Mouse (Mus musculus) midbrain, embryonic 13.5 days (tissue): ENCODE measurements around the gene Lgr6. TPM values are rescaled to one million over a fixed set of nuclear protein-coding genes. Genes with fewer than 3 reads are reported as not detected.
A peak's percentile ranks its signal among the peaks of the same experiment; 100 is the strongest.
"Not testable (repeated sequence)": the region's sequence is repeated elsewhere in the genome, so short reads cannot be mapped to it uniquely, and the experiment has no call there.

Source experiments
- ATAC-seq: fragments of 200-750 bp; cut with Nextera tagmentation; 2 replicates; pipeline ENCODE4 v1.8.0; 2017; ENCODE audit warnings: mild to moderate bottlenecking, moderate TSS enrichment, moderate library complexity
- H3K27ac ChIP-seq: fragments of 300-500 bp; sonication (generic); 2 replicates; pipeline ENCODE4 v1.5.1; 2015; ENCODE audit warnings: inconsistent platforms, mild to moderate bottlenecking, moderate library complexity
- H3K27me3 ChIP-seq: fragments of 300-500 bp; sonication (generic); 2 replicates; pipeline ENCODE4 v1.6.1; 2015; ENCODE audit warnings: mild to moderate bottlenecking, inconsistent platforms
- H3K36me3 ChIP-seq: fragments of 300-500 bp; sonication (generic); 2 replicates; pipeline ENCODE4 v1.6.1; 2015; ENCODE audit warnings: mild to moderate bottlenecking, inconsistent platforms
- H3K4me1 ChIP-seq: fragments of 300-500 bp; sonication (generic); replicated peaks from 2 replicates; pipeline ENCODE4 v1.6.1; 2015; ENCODE audit warnings: inconsistent platforms
- H3K4me2 ChIP-seq: fragments of 300-500 bp; sonication (generic); replicated peaks from 2 replicates; pipeline ENCODE4 v1.6.1; 2015; ENCODE audit warnings: moderate library complexity, mild to moderate bottlenecking, inconsistent platforms
- H3K4me3 ChIP-seq: fragments of 300-500 bp; sonication (generic); replicated peaks from 2 replicates; pipeline ENCODE4 v1.5.1; 2015; ENCODE audit warnings: mild to moderate bottlenecking, inconsistent platforms
- H3K9ac ChIP-seq: fragments of 300-500 bp; sonication (generic); replicated peaks from 2 replicates; pipeline ENCODE4 v1.6.1; 2015; ENCODE audit warnings: mild to moderate bottlenecking, inconsistent platforms
- H3K9me3 ChIP-seq: fragments of 300-500 bp; sonication (generic); 2 replicates; pipeline ENCODE4 v1.6.1; 2016; ENCODE audit warnings: mild to moderate bottlenecking, inconsistent platforms
- WGBS: fragments of 180-500 bp; shearing (Covaris S2); methylation state at CpG from one replicate; pipeline ENCODE4 v1.1.7; 2015; 5-methylcytosine and 5-hydroxymethylcytosine counted together
- polyA plus RNA-seq: library from polyadenylated mRNA; unstranded; fragments of >200 nt; fragmentation: Nextera tagmentation; extraction: Ambion mirVana; gene quantifications from 2 replicates; pipeline ENCODE4 v1.2.1, GENCODE M21; 2015

Gene Lgr6
- polyA plus RNA-seq, 1 experiment from 2014 or later: 0.44 TPM

DNA sequence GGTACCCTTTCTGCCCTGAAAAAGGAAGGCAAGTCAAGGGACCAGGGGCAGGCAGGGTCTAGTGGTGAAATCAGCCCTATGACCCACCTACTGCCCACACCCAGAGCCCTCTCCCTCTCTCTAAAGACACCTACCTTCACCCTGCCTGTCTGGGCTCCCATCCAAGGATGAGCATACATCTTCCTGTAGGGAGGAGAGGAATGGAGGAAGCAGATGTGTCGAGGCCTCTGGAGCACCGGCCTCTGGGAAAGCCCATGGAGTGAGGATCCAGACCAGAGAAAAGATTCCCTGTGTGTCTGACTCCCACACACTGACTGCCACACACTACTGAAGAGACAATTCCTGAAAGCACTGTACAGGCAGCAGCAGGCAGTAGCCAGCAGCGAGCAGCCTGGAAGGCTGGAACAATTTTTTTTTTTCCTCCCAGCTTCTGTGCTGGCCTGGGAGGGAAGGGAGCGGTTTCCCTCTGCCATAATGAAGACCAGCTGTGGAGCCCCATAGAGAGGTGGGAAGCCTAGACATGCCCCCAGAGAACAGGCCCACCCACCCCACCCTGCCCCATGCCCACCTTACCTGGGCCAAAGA is 21.5 kb upstream of the Lgr6 start:
- 73% methylated on average over 4 of the region's 4 CpGs for WGBS
- Histone ChIP-seq H3K27me3 (peaks cover 11% of the 10 kb centered on the region; the same call in 1 of the 2 replicates), H3K9ac (peak overlapping the region; percentile 37; the same call in 1 of the 2 replicates), H3K4me1 (peaks cover 7% of the 10 kb centered on the region), H3K4me3 (no peak overlapping the region), H3K27ac (no peak overlapping the region), H3K36me3 (no peaks in the 10 kb centered on the region), H3K4me2 (no peak overlapping the region), H3K9me3 (no peaks in the 10 kb centered on the region)
- no peak for ATAC-seq

DNA sequence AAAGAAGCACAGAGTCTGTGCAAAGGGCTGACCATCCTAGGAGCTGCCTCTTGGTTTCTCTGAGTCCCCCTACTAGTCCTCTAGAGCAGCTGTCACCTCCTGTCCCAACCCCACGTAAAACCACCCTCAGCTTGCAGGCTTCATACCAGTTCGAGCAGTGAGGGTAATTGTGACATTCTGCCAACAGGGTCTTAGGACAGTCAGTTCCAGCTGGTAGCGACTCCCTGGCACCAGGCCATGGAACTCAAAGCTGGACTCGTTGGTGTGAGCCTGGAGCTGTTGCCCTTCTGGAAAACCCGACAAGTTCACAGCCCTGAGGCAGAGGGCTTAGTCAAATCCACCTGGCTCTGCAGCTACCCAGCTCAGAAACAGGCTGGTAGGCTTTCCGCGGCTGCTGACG is 20.9 kb upstream of the Lgr6 start:
- Histone ChIP-seq H3K9me3 (no peaks in the 10 kb centered on the region), H3K9ac (no peak overlapping the region), H3K4me1 (peaks cover 4% of the 10 kb centered on the region), H3K4me2 (no peak overlapping the region), H3K4me3 (no peak overlapping the region), H3K36me3 (no peaks in the 10 kb centered on the region), H3K27ac (no peak overlapping the region), H3K27me3 (peaks cover 11% of the 10 kb centered on the region; the same call in 1 of the 2 replicates)
- no peak for ATAC-seq
- WGBS: 77% methylated on average over 8 of the region's 8 CpGs

DNA sequence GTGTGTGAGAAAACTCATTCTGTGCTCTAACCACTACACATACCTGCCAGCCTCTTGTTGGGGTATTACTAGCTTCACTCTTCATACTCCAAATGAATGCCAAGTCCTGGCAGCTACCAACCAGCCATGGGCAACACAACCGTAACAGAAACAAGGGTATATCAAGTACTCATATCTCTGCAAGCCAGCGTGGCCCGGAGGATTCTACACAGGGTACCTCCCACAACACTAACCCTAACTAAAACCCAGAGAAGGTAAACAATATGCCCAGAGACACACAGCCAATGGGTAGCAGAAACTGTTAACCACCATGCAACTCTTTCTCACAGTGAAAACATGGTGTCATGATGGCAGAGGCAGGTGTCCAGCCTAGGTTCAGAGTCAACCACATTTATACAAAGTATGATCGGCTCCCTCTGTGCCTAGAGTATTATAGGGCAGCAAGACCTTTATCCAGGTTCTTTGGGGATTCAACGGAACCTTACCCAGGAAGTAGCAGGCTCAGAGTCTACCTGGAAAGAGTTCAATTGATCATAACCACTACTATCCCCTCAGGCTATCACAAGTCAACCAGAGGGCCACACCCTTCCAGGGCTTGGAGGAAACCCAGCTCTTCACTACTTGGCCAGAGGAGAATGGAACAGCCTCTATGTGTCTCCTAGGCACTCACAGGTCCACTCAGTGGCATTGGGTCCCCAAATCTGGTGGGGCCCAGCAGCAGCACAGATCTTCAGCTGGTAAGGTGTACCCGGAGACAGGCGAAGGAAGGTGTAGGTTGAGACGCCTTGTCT is 19.7 kb upstream of the Lgr6 start:
- Histone ChIP-seq H3K4me1 (peaks cover 4% of the 10 kb centered on the region), H3K27ac (no peak overlapping the region), H3K9me3 (no peaks in the 10 kb centered on the region), H3K27me3 (peaks cover 9% of the 10 kb centered on the region; the same call in 1 of the 2 replicates), H3K9ac (no peak overlapping the region), H3K4me3 (no peak overlapping the region), H3K4me2 (no peak overlapping the region), H3K36me3 (no peaks in the 10 kb centered on the region)
- WGBS: 93% methylated on average over 8 of the region's 8 CpGs
- no peak for ATAC-seq

DNA sequence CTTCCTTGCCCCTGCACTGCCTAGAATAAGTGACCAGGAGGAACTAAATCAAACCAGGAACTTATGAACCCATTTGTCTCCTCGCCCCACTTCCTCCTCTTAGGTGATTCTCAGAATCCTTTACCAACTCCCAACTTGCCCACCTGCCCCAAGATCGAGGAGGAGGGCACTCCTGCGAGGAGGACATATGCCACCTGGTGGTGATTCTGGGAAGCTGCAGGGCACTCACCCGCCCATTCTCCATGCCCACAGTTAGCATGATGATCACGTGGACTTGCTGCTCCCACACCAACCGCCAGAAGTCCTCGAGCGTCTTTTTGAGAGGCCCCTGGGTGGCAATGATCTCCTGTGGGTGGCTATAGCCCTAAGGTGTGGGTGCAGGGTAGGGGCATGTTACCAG is 7.6 kb upstream of the Lgr6 start:
- no peak overlapping the region for H3K4me3 ChIP-seq
- H3K9me3 ChIP-seq: no peaks in the 10 kb centered on the region
- 0 out of 2 replicates have a peak, but pooled peaks cover 3% of the 10 kb centered on the region for H3K4me1 ChIP-seq
- peaks cover 9% of the 10 kb centered on the region; the same call in 1 of the 2 replicates for H3K27me3 ChIP-seq
- no peak overlapping the region for H3K4me2 ChIP-seq
- no peak overlapping the region for H3K9ac ChIP-seq
- WGBS: 13% methylated on average over 8 of the region's 8 CpGs
- no peak overlapping the region for H3K27ac ChIP-seq
- H3K36me3 ChIP-seq: no peaks in the 10 kb centered on the region
- no peak for ATAC-seq

DNA sequence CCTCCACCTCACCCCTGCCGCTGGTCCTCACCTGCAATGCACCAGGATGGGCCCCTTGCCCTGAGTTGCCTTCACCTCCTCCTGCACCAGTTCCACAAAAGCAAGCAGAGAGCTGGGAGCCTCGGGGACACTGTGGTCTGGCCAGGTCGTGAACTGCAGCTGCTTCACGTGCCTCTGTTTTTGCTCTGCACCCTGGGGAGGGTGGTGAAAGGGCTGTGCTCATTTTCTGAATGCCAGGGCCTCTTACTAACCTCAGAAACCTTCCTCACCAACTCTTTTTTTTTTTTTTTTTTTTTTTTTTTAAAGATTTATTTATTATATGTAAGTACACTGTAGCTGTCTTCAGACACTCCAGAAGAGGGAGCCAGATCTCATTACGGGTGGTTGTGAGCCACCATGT is 6.2 kb upstream of the Lgr6 start:
- H3K4me2 ChIP-seq, H3K9me3 ChIP-seq, H3K36me3 ChIP-seq, H3K27ac ChIP-seq, H3K9ac ChIP-seq, H3K4me1 ChIP-seq, ATAC-seq, H3K4me3 ChIP-seq: not testable (repeated sequence)
- WGBS: 62% methylated on average over 4 of the region's 5 CpGs
- peaks cover 23% of the 10 kb centered on the region for H3K27me3 ChIP-seq

DNA sequence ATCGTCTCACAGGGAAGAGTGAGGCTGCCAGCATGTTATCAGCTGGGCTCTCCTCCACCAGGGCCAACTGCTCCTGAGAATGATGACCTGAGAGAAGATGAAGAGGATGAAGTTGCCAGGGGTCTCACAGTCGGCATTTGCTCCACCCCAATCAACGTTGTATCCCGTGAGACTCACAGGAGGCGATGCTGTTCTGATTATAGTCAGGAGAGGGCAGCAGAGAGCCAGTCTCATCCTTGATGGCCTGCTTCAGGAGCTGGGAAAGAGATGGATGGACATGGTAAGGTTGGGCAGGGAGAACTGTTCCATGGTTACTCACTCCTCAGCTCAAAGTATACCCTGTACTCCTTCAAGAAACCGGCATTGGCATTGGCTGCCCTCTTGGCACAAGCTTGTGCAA is 5.0 kb upstream of the Lgr6 start:
- Histone ChIP-seq H3K36me3 (no peaks in the 10 kb centered on the region), H3K4me1 (peaks cover 12% of the 10 kb centered on the region), H3K27me3 (peaks cover 35% of the 10 kb centered on the region), H3K27ac (no peak overlapping the region), H3K9ac (no peak overlapping the region), H3K4me3 (no peak overlapping the region), H3K9me3 (no peaks in the 10 kb centered on the region), H3K4me2 (no peak overlapping the region)
- ATAC-seq: no peak
- WGBS: 21% methylated on average over 6 of the region's 6 CpGs

DNA sequence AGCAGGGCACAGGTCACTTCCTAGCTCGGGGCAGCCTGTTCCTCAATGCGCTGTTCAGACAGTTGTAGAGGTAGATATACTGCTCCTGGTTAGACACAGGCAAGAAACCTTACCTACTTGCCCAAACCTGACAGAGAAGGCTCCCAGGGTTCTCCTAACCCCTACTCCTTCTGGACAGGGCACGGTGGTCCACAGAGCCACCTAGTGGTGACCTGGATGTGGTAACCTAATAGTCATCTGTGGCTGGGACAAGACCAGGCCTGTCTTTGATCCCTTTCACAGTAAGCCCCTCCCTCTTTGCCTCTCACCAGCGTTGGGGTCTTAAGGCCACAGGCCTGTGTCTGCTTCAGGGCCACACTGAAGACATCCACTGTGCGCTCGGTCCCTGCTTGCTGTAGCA is 3.5 kb upstream of the Lgr6 start:
- Histone ChIP-seq H3K9me3 (no peaks in the 10 kb centered on the region), H3K9ac (no peak overlapping the region), H3K36me3 (no peaks in the 10 kb centered on the region), H3K4me2 (no peak overlapping the region), H3K4me1 (peaks cover 17% of the 10 kb centered on the region), H3K27me3 (peaks cover 50% of the 10 kb centered on the region), H3K4me3 (no peak overlapping the region), H3K27ac (no peak overlapping the region)
- ATAC-seq: no peak
- WGBS: 43% methylated on average over 6 of the region's 6 CpGs

DNA sequence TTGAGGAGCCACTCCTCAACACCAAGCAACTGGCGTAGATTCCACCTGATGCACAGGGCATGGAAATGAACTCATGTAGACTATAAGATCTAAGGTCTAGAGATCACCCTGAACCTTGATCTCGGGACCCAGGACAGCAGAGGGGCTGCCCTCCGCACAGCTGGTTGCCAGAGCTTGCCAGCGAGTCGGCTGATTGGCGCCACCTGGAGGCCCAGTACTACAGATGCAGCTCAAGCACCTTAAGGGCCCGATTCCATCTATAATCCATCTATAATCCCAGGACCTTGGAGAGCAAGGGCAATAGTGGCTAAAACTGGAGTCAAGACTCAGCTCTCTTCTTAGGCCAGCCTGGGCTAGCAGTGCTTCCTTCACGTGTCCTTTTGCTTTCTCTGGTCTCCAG is 875 bp upstream of the Lgr6 start:
- Histone ChIP-seq H3K4me2 (0 out of 2 replicates have a peak overlapping the region, but pooled peaks have one; percentile 59), H3K4me3 (no peak overlapping the region)
- no peak for ATAC-seq

DNA sequence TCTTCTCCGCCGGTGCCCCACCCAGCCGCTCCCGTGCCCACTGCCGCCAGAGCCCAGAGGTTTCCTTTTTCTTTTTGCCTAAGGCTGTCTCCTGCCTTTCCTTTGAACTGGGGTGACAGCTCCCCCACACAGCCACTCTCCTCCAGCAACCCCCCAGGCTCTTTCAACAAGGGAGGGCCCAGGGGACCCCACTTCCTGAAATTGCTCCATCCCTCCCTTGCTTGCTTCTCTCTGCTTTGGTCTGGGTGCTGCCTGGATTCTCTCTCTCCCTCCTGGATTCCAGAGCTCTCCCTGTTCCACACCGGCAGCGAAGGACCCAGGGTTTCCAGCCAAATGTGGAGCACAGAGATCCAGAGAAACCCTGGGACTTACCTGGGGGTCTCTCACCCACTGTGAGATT is 4.7 kb downstream of the Lgr6 start:
- WGBS: 64% methylated on average over 7 of the region's 7 CpGs
- Histone ChIP-seq H3K36me3 (no peaks in the 10 kb centered on the region), H3K9ac (no peak overlapping the region), H3K4me2 (no peak overlapping the region), H3K4me1 (peaks cover 11% of the 10 kb centered on the region), H3K4me3 (no peak overlapping the region), H3K27me3 (peaks cover 41% of the 10 kb centered on the region), H3K9me3 (no peaks in the 10 kb centered on the region), H3K27ac (no peak overlapping the region)
- ATAC-seq: no peak

More for the DNA sequence above, 875 bp upstream of the Lgr6 start:
- Histone ChIP-seq H3K4me1 (peaks cover 13% of the 10 kb centered on the region), H3K36me3 (no peaks in the 10 kb centered on the region), H3K27ac (no peak overlapping the region), H3K27me3 (peaks cover 73% of the 10 kb centered on the region), H3K9me3 (no peaks in the 10 kb centered on the region), H3K9ac (no peak overlapping the region)
- 4% methylated on average over 8 of the region's 8 CpGs for WGBS

DNA sequence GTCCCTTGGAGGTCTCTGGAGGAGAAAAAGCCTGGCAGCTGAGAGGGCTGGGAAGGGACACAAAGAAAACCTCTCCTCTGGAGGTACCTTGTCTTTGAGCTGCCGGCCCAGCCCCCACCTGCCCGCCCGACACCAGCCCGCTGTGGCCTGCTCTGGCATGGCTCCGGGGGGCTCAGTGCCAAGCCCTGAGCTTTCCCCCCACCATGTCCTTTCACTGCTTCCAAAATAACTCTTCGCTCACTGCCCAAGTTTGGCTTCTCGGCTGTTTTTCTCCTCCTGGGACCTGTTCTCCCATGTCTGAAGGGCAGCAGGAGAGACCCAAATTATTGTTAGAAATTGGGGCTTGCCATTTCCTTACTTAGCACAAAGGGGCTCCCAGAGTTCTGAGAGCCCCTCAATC is 6.6 kb downstream of the Lgr6 start:
- no peak for ATAC-seq
- no peak overlapping the region for H3K4me2 ChIP-seq
- 86% methylated on average over 7 of the region's 7 CpGs for WGBS
- H3K4me3 ChIP-seq: no peak overlapping the region
- no peaks in the 10 kb centered on the region for H3K9me3 ChIP-seq
- H3K4me1 ChIP-seq: 0 out of 2 replicates have a peak, but pooled peaks cover 3% of the 10 kb centered on the region
- no peak overlapping the region for H3K27ac ChIP-seq
- no peak overlapping the region for H3K9ac ChIP-seq
- no peaks in the 10 kb centered on the region for H3K36me3 ChIP-seq
- H3K27me3 ChIP-seq: peaks cover 22% of the 10 kb centered on the region

DNA sequence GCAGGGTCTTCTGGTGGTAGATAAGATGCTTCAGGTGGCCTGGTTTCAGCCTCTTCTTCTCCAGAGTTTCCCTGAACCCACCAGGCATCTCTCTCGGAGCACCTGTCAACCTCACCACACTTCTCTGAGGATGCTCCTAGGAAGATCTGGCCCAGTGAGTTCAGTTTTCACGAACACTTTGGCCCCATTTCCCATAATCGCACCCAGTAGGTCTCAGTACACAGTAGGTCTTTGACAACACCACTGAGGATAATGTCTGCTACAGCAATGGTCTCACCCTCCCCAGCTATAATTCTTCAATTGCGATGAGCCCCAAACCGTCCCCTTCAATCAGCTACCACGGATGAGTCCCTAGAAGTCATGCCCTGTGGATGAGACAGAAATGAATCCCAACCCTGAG is 7.6 kb downstream of the Lgr6 start:
- ATAC-seq: no peak
- 91% methylated on average over 6 of the region's 6 CpGs for WGBS
- no peak overlapping the region for H3K4me3 ChIP-seq
- H3K4me1 ChIP-seq: 0 out of 2 replicates have a peak, but pooled peaks cover 3% of the 10 kb centered on the region
- H3K4me2 ChIP-seq: no peak overlapping the region
- no peak overlapping the region for H3K9ac ChIP-seq
- H3K27me3 ChIP-seq: peaks cover 12% of the 10 kb centered on the region
- no peak overlapping the region for H3K27ac ChIP-seq
- H3K36me3 ChIP-seq: no peaks in the 10 kb centered on the region
- H3K9me3 ChIP-seq: no peaks in the 10 kb centered on the region

DNA sequence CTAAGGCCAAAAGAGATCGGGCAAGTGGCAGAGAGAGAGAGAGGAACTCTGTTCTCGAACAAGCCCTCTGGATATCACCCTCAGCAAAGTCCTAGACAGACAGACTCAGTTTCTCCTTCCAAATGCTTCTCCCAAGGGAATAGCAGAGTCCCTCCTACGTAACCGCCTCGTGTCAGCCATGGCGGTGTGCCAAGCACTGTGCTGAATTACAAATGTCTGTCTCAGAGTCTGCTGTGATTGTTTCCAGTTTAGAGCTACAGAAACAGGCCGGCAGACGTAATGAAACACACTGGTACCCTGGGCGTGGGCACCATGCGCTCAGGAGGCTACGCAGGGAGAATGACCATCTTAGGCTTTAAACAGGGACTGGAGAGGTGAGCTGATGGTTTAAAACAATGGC is 8.8 kb downstream of the Lgr6 start:
- ATAC-seq: no peak
- H3K4me2 ChIP-seq: no peak overlapping the region
- no peaks in the 10 kb centered on the region for H3K9me3 ChIP-seq
- peaks cover under 1% of the 10 kb centered on the region; the same call in 1 of the 2 replicates for H3K27me3 ChIP-seq
- WGBS: 82% methylated on average over 11 of the region's 11 CpGs
- no peak overlapping the region for H3K27ac ChIP-seq
- 0 out of 2 replicates have a peak, but pooled peaks cover 3% of the 10 kb centered on the region for H3K4me1 ChIP-seq
- no peaks in the 10 kb centered on the region for H3K36me3 ChIP-seq
- no peak overlapping the region for H3K9ac ChIP-seq
- H3K4me3 ChIP-seq: no peak overlapping the region
